Mouse (Mus musculus) midbrain, postnatal 0 days (tissue): ENCODE measurements at regions not wholly inside any gene's neighbourhood (a gene's known extent, or its start where the extent isn't known, plus 50 kb on each side); places are given as distances from the start of the nearest gene placed in this dataset.
A peak's percentile ranks its signal among the peaks of the same experiment; 100 is the strongest.

Experiments used
- ATAC-seq: fragments of 200-750 bp; cut with Nextera tagmentation; 2 replicates; pipeline ENCODE4 v1.8.0; 2017; ENCODE audit warnings: moderate number of reproducible peaks, mild to moderate bottlenecking, moderate TSS enrichment, moderate library complexity; ENCODE audit not compliant: low FRiP score
- DNase-seq: peaks from one replicate; pipeline ENCODE4 v3.0.0-alpha.2; 2015; ENCODE audit warnings: low spot score
- H3K27ac ChIP-seq: fragments of 300-500 bp; sonication (generic); 2 replicates; pipeline ENCODE4 v1.5.1; 2014; ENCODE audit warnings: low read depth, mild to moderate bottlenecking, low read length, mixed read lengths
- H3K27me3 ChIP-seq: fragments of 300-500 bp; sonication (generic); 2 replicates; pipeline ENCODE4 v1.6.1; 2014; ENCODE audit warnings: low read length, control low read depth, mixed read lengths; ENCODE audit not compliant: insufficient read depth
- H3K36me3 ChIP-seq: fragments of 300-500 bp; sonication (generic); 2 replicates; pipeline ENCODE4 v1.6.1; 2014; ENCODE audit warnings: low read length, control low read depth, mixed read lengths; ENCODE audit not compliant: insufficient read depth
- H3K4me1 ChIP-seq: fragments of 300-500 bp; sonication (generic); 2 replicates; pipeline ENCODE4 v1.6.1; 2014; ENCODE audit warnings: mild to moderate bottlenecking, control low read depth, antibody characterized with exemption, low read length, mixed read lengths; ENCODE audit not compliant: insufficient read depth
- H3K4me2 ChIP-seq: fragments of 300-500 bp; sonication (generic); 2 replicates; pipeline ENCODE4 v1.6.1; 2014; ENCODE audit warnings: low read depth, mild to moderate bottlenecking, low read length, mixed read lengths; ENCODE audit not compliant: poor library complexity, severe bottlenecking
- H3K4me3 ChIP-seq: fragments of 300-500 bp; sonication (generic); 2 replicates; pipeline ENCODE4 v1.5.1; 2014; ENCODE audit warnings: low read depth, mild to moderate bottlenecking, low read length, moderate library complexity
- H3K9ac ChIP-seq: fragments of 300-500 bp; sonication (generic); replicated peaks from 2 replicates; pipeline ENCODE4 v1.6.1; 2014; ENCODE audit warnings: mild to moderate bottlenecking, low read length, moderate library complexity, mixed read lengths; ENCODE audit not compliant: poor library complexity, severe bottlenecking
- H3K9me3 ChIP-seq: fragments of 300-500 bp; sonication (generic); 2 replicates; pipeline ENCODE4 v1.6.1; 2016; ENCODE audit warnings: low read length, control low read depth
- CTCF ChIP-seq: IDR thresholded peaks from 2 replicates; pipeline ENCODE4 v1.5.1; 2016; ENCODE audit warnings: antibody characterized with exemption, mild to moderate bottlenecking
- WGBS: fragments of 180-500 bp; shearing (Covaris S2); extraction: QIAGEN DNeasy Blood & Tissue Kit; methylation state at CpG from one replicate; pipeline ENCODE4 v1.1.7; 2014; 5-methylcytosine and 5-hydroxymethylcytosine counted together

GRCm38 (mm10) chr13:35226944-35227343 lies 200.0 kb upstream of the Eci2 start:
- no peak for DNase-seq
- Histone ChIP-seq H3K36me3 (no peaks in the 10 kb centered on the region), H3K27ac (no peak overlapping the region), H3K4me2 (no peak overlapping the region), H3K9me3 (no peaks in the 10 kb centered on the region), H3K27me3 (no peaks in the 10 kb centered on the region), H3K4me3 (no peak overlapping the region), H3K9ac (no peak overlapping the region), H3K4me1 (no peaks in the 10 kb centered on the region)
- WGBS: 83% methylated on average over 1 of the region's 1 CpGs
- no peak for TF ChIP-seq CTCF
- ATAC-seq: no peak

- no peak overlapping the region for H3K4me2 ChIP-seq
- H3K4me3 ChIP-seq: no peak overlapping the region
- 85% methylated on average over 2 of the region's 2 CpGs for whole genome bisulfite sequencing
- H3K36me3 ChIP-seq: no peaks in the 10 kb centered on the region
- no peaks in the 10 kb centered on the region for H3K27me3 ChIP-seq
- no peak for DNase-seq
- TF ChIP-seq CTCF: no peak
- no peaks in the 10 kb centered on the region for H3K9me3 ChIP-seq
- no peak overlapping the region for H3K9ac ChIP-seq
- no peak for ATAC-seq
- H3K27ac ChIP-seq: no peak overlapping the region
- no peaks in the 10 kb centered on the region for H3K4me1 ChIP-seq
Observed at GRCm38 (mm10) chr13:35229601-35230000, 202.7 kb upstream of the Eci2 start.

- no peak overlapping the region for H3K4me3 ChIP-seq
- H3K4me1 ChIP-seq: no peaks in the 10 kb centered on the region
- no peaks in the 10 kb centered on the region for H3K27me3 ChIP-seq
- H3K9ac ChIP-seq: no peak overlapping the region
- H3K36me3 ChIP-seq: no peaks in the 10 kb centered on the region
- no peak for DNase-seq
- WGBS: 89% methylated on average over 1 of the region's 1 CpGs
- H3K4me2 ChIP-seq: no peak overlapping the region
- no peaks in the 10 kb centered on the region for H3K9me3 ChIP-seq
- ATAC-seq: no peak
- no peak overlapping the region for H3K27ac ChIP-seq
- no peak for TF ChIP-seq CTCF
Observed at GRCm38 (mm10) chr13:35233636-35234035, 206.7 kb upstream of the Eci2 start.

GRCm38 (mm10) chr13:35241443-35241842 lies 214.5 kb upstream of the Eci2 start:
- Histone ChIP-seq H3K27ac (no peak overlapping the region), H3K36me3 (no peaks in the 10 kb centered on the region), H3K4me1 (no peaks in the 10 kb centered on the region), H3K27me3 (no peaks in the 10 kb centered on the region), H3K4me3 (no peak overlapping the region), H3K9ac (no peak overlapping the region), H3K9me3 (0 out of 2 replicates have a peak, but pooled peaks cover 3% of the 10 kb centered on the region), H3K4me2 (no peak overlapping the region)
- DNase-seq: peak; percentile 17
- 74% methylated on average over 2 of the region's 2 CpGs for WGBS
- no peak for ATAC-seq
- no peak for TF ChIP-seq CTCF

GRCm38 (mm10) chr13:35243946-35244345 lies 217.1 kb upstream of the Eci2 start:
- H3K36me3 ChIP-seq: no peaks in the 10 kb centered on the region
- H3K4me3 ChIP-seq: no peak overlapping the region
- no peak for TF ChIP-seq CTCF
- peak; percentile 22 for DNase-seq
- H3K9ac ChIP-seq: no peak overlapping the region
- H3K27me3 ChIP-seq: no peaks in the 10 kb centered on the region
- no peak overlapping the region for H3K27ac ChIP-seq
- H3K4me1 ChIP-seq: no peaks in the 10 kb centered on the region
- no peak for ATAC-seq
- 0 out of 2 replicates have a peak, but pooled peaks cover 3% of the 10 kb centered on the region for H3K9me3 ChIP-seq
- no peak overlapping the region for H3K4me2 ChIP-seq

GRCm38 (mm10) chr13:35257386-35257785 lies 230.5 kb upstream of the Eci2 start:
- H3K9ac ChIP-seq: no peak overlapping the region
- H3K4me2 ChIP-seq: no peak overlapping the region
- H3K36me3 ChIP-seq: no peaks in the 10 kb centered on the region
- no peaks in the 10 kb centered on the region for H3K27me3 ChIP-seq
- H3K27ac ChIP-seq: no peak overlapping the region
- H3K9me3 ChIP-seq: no peaks in the 10 kb centered on the region
- no peak for TF ChIP-seq CTCF
- 66% methylated on average over 2 of the region's 2 CpGs for WGBS
- DNase-seq (no peak), ATAC-seq (no peak)
- no peaks in the 10 kb centered on the region for H3K4me1 ChIP-seq
- H3K4me3 ChIP-seq: no peak overlapping the region
